Mouse (Mus musculus): Measurements from ENCODE around the gene Tti1. TPM values are rescaled to one million over a fixed set of nuclear protein-coding genes. Genes with fewer than 3 reads are reported as not detected.
A peak's percentile ranks its signal among the peaks of the same experiment; 100 is the strongest.

Tti1 gene
- total and polyA plus RNA-seq, 3 experiments: 19.3 to 26.5 TPM; not detected in 1

GRCm38 (mm10) chr2:157989946-157990345 lies 38.3 kb downstream of the Tti1 start:
- Histone ChIP-seq H3K9ac (ENCODE audit: control insufficient read depth, low read depth, low read length, poor library complexity, severe bottlenecking) (no peak overlapping the region), H3K4me3 (ENCODE audit: control insufficient read depth in 1 of 2, insufficient read depth in 1 of 2, low read depth in 2 of 2, low read length in 2 of 2) (no peak overlapping the region), H3K27ac (ENCODE audit: control insufficient read depth, low read depth, low read length) (no peak overlapping the region), H3K27me3 (ENCODE audit: control insufficient read depth in 1 of 2, insufficient read depth in 2 of 2, low read length in 2 of 2) (no peaks in the 10 kb centered on the region), H3K36me3 (ENCODE audit: control insufficient read depth in 1 of 2, insufficient read depth in 2 of 2, low read length in 2 of 2) (no peaks in the 10 kb centered on the region), H3K9me3 (replicated peaks; ENCODE audit: insufficient read depth, low read length) (no peaks in the 10 kb centered on the region), H3K79me2 (ENCODE audit: control insufficient read depth, insufficient read depth, low read length, poor library complexity) (no peaks in the 10 kb centered on the region), H3K4me1 (ENCODE audit: control insufficient read depth in 1 of 2, insufficient read depth in 2 of 2, low read length in 2 of 2) (no peaks in the 10 kb centered on the region)
- peak; percentile 45 for DNase-seq (ENCODE audit: low read depth, low spot score)
- 0 out of 2 replicates have a peak, but pooled peaks have one; percentile 20 for TF ChIP-seq CHD2 (IDR thresholded peaks at IDR 0.05; ENCODE audit: low read length)
- TF ChIP-seq JUND (IDR thresholded peaks at IDR 0.05; ENCODE audit: low read depth, low read length): no peak
- no peak for TF ChIP-seq MYB (IDR thresholded peaks at IDR 0.05; ENCODE audit: low read depth, low read length)
- peak; percentile 68 for TF ChIP-seq SMC3 (IDR thresholded peaks at IDR 0.05; ENCODE audit: low read depth, low read length)
- no peak for TF ChIP-seq USF1 (IDR thresholded peaks at IDR 0.05; ENCODE audit: low read depth, low read length)
- TF ChIP-seq MXI1 (IDR thresholded peaks at IDR 0.05; ENCODE audit: low read depth, low read length): no peak
- no peak for TF ChIP-seq MAX (IDR thresholded peaks at IDR 0.05; ENCODE audit: low read length)
- TF ChIP-seq MAFK (IDR thresholded peaks at IDR 0.05; ENCODE audit: borderline replicate concordance, low read depth, low read length): no peak
- no peak for TF ChIP-seq BHLHE40 (IDR thresholded peaks at IDR 0.05; ENCODE audit: borderline replicate concordance, low read depth, low read length)
- peak; percentile 43 to 70 (median 53) for TF ChIP-seq CTCF (IDR thresholded peaks at IDR 0.05 in 2 of 3, conservative IDR thresholded peaks at IDR 0.05 in 1 of 3; ENCODE audit: control insufficient read depth in 1 of 3, insufficient read depth in 1 of 3, low read depth in 2 of 3, low read length in 3 of 3, poor library complexity in 1 of 3, severe bottlenecking in 1 of 3)
- TF ChIP-seq NELFE (IDR thresholded peaks at IDR 0.05; ENCODE audit: low read depth, low read length): no peak
- no peak for TF ChIP-seq POLR2AphosphoS2 (IDR thresholded peaks at IDR 0.05; ENCODE audit: low read length)
- no peak for TF ChIP-seq RCOR1 (IDR thresholded peaks at IDR 0.05; ENCODE audit: low read depth, low read length)
- no peak for TF ChIP-seq ETS1 (IDR thresholded peaks at IDR 0.05; ENCODE audit: low read depth, low read length)
- peak; percentile 47 for TF ChIP-seq RAD21 (IDR thresholded peaks at IDR 0.05; ENCODE audit: low read depth, low read length)
- TF ChIP-seq UBTF (IDR thresholded peaks at IDR 0.05; ENCODE audit: borderline replicate concordance, insufficient read depth, low read depth, low read length): no peak
- TF ChIP-seq POLR2AphosphoS5 (IDR thresholded peaks at IDR 0.05; ENCODE audit: borderline replicate concordance, low read depth, low read length): no peak
- no peak for TF ChIP-seq KAT2A (conservative IDR thresholded peaks at IDR 0.05; ENCODE audit: low read depth, low read length)

GRCm38 (mm10) chr2:157988416-157989190 lies 39.6 kb downstream of the Tti1 start:
- peak; percentile 11 for DNase-seq (ENCODE audit: low read depth, low spot score)
- no peaks in the 10 kb centered on the region for H3K36me3 ChIP-seq (ENCODE audit: control insufficient read depth in 1 of 2, insufficient read depth in 2 of 2, low read length in 2 of 2)
- no peaks in the 10 kb centered on the region for H3K4me1 ChIP-seq (ENCODE audit: control insufficient read depth in 1 of 2, insufficient read depth in 2 of 2, low read length in 2 of 2)
- TF ChIP-seq GATA1 (IDR thresholded peaks at IDR 0.05; ENCODE audit: low read depth, low read length) (0 out of 2 replicates have a peak, but pooled peaks have one; percentile 14), RCOR1 (IDR thresholded peaks at IDR 0.05; ENCODE audit: low read depth, low read length) (0 out of 2 replicates have a peak, but pooled peaks have one; percentile 46), E2F4 (IDR thresholded peaks at IDR 0.05; ENCODE audit: borderline replicate concordance, low read depth, low read length) (no peak), BHLHE40 (IDR thresholded peaks at IDR 0.05; ENCODE audit: borderline replicate concordance, low read depth, low read length) (no peak)
- H3K27ac ChIP-seq (ENCODE audit: control insufficient read depth, low read depth, low read length): no peak overlapping the region
- H3K79me2 ChIP-seq (ENCODE audit: control insufficient read depth, insufficient read depth, low read length, poor library complexity): no peaks in the 10 kb centered on the region
- no peak overlapping the region for H3K9ac ChIP-seq (ENCODE audit: control insufficient read depth, low read depth, low read length, poor library complexity, severe bottlenecking)
- no peak overlapping the region for H3K4me3 ChIP-seq (ENCODE audit: control insufficient read depth in 1 of 2, insufficient read depth in 1 of 2, low read depth in 2 of 2, low read length in 2 of 2)
- no peaks in the 10 kb centered on the region for H3K27me3 ChIP-seq (ENCODE audit: control insufficient read depth in 1 of 2, insufficient read depth in 2 of 2, low read length in 2 of 2)
- H3K9me3 ChIP-seq (replicated peaks; ENCODE audit: insufficient read depth, low read length): no peaks in the 10 kb centered on the region

Data from MEL (cell line).